Mouse (Mus musculus): ENCODE measurements around the gene Dynlrb1.

DNA sequence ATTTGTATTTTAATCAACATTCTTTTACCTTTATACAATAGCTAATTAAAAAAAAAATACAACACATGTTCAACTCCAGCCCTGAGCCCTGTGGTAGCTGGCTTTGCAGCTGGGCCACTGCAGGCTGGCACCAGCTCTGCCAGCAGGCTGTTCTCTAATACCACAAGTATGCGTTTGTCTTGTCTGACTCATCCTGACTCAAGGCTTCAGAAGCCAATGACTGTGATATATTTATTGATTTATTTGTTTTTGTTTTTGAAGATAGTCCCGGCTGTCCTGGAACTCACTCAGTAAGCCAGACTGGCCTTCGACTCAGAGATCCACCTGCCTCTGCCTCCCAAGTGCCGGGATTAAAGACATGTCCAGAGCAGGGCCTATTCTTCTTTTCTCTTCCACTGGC is 57.6 kb downstream of the Dynlrb1 start:
- TF ChIP-seq EP300 (optimal IDR thresholded peaks at IDR 0.05), result no peak
- TF ChIP-seq CTCF (IDR thresholded peaks at IDR 0.05; ENCODE audit: low read depth), result peak; percentile 29; the same call in 1 of the 2 replicates
